ENCODE assay signal across 8 mouse cellular contexts in the genomic region with DNA sequence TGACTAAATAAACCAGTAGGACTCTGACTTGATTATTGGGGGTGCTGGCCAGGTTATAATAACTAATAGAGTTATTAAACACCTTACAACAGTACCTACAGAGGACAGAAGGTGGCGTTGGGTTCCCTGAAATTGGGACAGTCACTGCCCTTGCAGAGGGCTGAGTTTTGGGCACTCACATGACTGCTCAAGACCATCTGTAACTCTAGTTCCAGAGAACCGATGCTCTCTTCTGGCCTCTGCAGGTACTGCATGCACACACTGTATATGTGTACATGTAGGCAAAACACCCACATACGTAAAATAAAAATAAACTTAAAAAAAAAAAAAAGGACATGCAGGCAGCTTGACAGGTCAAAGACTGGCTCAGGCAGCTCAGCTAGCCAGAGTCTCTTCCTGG. TPM values are rescaled to one million over a fixed set of nuclear protein-coding genes. Genes with fewer than 3 reads are reported as not detected.
DNase-seq lines count a peak whose midpoint lies in the region; ATAC-seq and TF ChIP-seq lines count a peak whose summit lies in the region.

No protein-coding gene starts in this region.

- no peaks in the 10 kb centered on the region for H3K27me3 ChIP-seq in hindbrain, postnatal 0 days (ENCODE audit: insufficient read depth, low read length)
- no peaks in the 10 kb centered on the region for H3K27me3 ChIP-seq in hindbrain, embryonic 12.5 days
- H3K27me3 ChIP-seq in ES-Bruce4 (ENCODE audit: control insufficient read depth, insufficient read depth, low read length, poor library complexity, severe bottlenecking), result no peaks in the 10 kb centered on the region
- H3K27me3 ChIP-seq in liver, embryonic 16.5 days (ENCODE audit: control insufficient read depth, insufficient read depth, low read depth, low read length), result no peaks in the 10 kb centered on the region
- no peaks in the 10 kb centered on the region for H3K27me3 ChIP-seq in splenic B cell, adult 2 months (ENCODE audit: control insufficient read depth, insufficient read depth, low read length, poor library complexity, severe bottlenecking)
- H3K27me3 ChIP-seq in forebrain, embryonic 13.5 days, result no peaks in the 10 kb centered on the region

- WGBS in hindbrain, postnatal 0 days, result 85% methylated on average over 3 of the region's 3 CpGs
- 75% methylated on average over 3 of the region's 3 CpGs for whole genome bisulfite sequencing in hindbrain, embryonic 12.5 days
- WGBS in liver, embryonic 16.5 days (ENCODE audit: insufficient replicate concordance), result 55% methylated on average over 3 of the region's 3 CpGs
- WGBS in forebrain, embryonic 13.5 days, result 76% methylated on average over 3 of the region's 3 CpGs

- peak; percentile 67; the same call in 1 of the 2 replicates for ATAC-seq in hindbrain, postnatal 0 days
- ATAC-seq in hindbrain, embryonic 12.5 days (ENCODE audit: low FRiP score), result no peak
- ATAC-seq in liver, embryonic 16.5 days (ENCODE audit: low read depth), result 0 out of 2 replicates have a peak, but pooled peaks have one; percentile 27
- ATAC-seq in forebrain, embryonic 13.5 days, result no peak

- no peak overlapping the region for H3K9ac ChIP-seq in hindbrain, postnatal 0 days (replicated peaks; ENCODE audit: low read length)
- H3K9ac ChIP-seq in hindbrain, embryonic 12.5 days, result no peak overlapping the region
- no peak overlapping the region for H3K9ac ChIP-seq in ES-Bruce4 (ENCODE audit: low read depth, poor library complexity, severe bottlenecking)
- H3K9ac ChIP-seq in liver, embryonic 16.5 days (ENCODE audit: low read depth, low read length), result no peak overlapping the region
- H3K9ac ChIP-seq in forebrain, embryonic 13.5 days, result no peak overlapping the region

- no peak overlapping the region for H3K4me2 ChIP-seq in hindbrain, postnatal 0 days (ENCODE audit: low read depth, low read length)
- no peak overlapping the region for H3K4me2 ChIP-seq in hindbrain, embryonic 12.5 days (replicated peaks)
- no peak overlapping the region for H3K4me2 ChIP-seq in liver, embryonic 16.5 days (ENCODE audit: low read depth, low read length)
- no peak overlapping the region for H3K4me2 ChIP-seq in forebrain, embryonic 13.5 days

- peak; percentile 58 for TF ChIP-seq CTCF in hindbrain, postnatal 0 days (IDR thresholded peaks at IDR 0.05; ENCODE audit: low read depth)
- peak; percentile 43 for TF ChIP-seq CTCF in ES-Bruce4 (IDR thresholded peaks at IDR 0.05; ENCODE audit: low read depth, low read length)
- TF ChIP-seq CTCF in cortical plate, adult 2 months (IDR thresholded peaks at IDR 0.05; ENCODE audit: extremely low read depth, insufficient read depth, low read length), result peak; percentile 11; the same call in 1 of the 2 replicates

- TF ChIP-seq EP300 in ES-Bruce4 (IDR thresholded peaks at IDR 0.05; ENCODE audit: insufficient read depth, low read depth, low read length), result no peak

- H3K27ac ChIP-seq in hindbrain, postnatal 0 days, result no peak overlapping the region
- H3K27ac ChIP-seq in hindbrain, embryonic 12.5 days, result no peak overlapping the region
- H3K27ac ChIP-seq in ES-Bruce4 (ENCODE audit: insufficient read depth, low read length), result no peak overlapping the region
- H3K27ac ChIP-seq in cortical plate, adult 2 months (ENCODE audit: insufficient read depth, low read length), result no peak overlapping the region
- H3K27ac ChIP-seq in liver, embryonic 16.5 days (ENCODE audit: low read length), result no peak overlapping the region
- no peak overlapping the region for H3K27ac ChIP-seq in forebrain, embryonic 13.5 days

- no peak for TF ChIP-seq POLR2A in ES-Bruce4 (IDR thresholded peaks at IDR 0.05; ENCODE audit: insufficient read depth, low read length)
- no peak for TF ChIP-seq POLR2A in cortical plate, adult 2 months (IDR thresholded peaks at IDR 0.05; ENCODE audit: extremely low read depth, insufficient read depth, low read length)

- no peaks in the 10 kb centered on the region for H3K4me1 ChIP-seq in hindbrain, postnatal 0 days (ENCODE audit: insufficient read depth, low read length)
- no peaks in the 10 kb centered on the region for H3K4me1 ChIP-seq in hindbrain, embryonic 12.5 days
- H3K4me1 ChIP-seq in ES-Bruce4 (ENCODE audit: control insufficient read depth, insufficient read depth, low read length), result no peaks in the 10 kb centered on the region
- no peaks in the 10 kb centered on the region for H3K4me1 ChIP-seq in cortical plate, adult 2 months (ENCODE audit: control insufficient read depth, insufficient read depth, low read length)
- H3K4me1 ChIP-seq in liver, embryonic 16.5 days (ENCODE audit: control insufficient read depth, low read depth, low read length), result no peaks in the 10 kb centered on the region
- no peaks in the 10 kb centered on the region for H3K4me1 ChIP-seq in forebrain, embryonic 13.5 days

- H3K36me3 ChIP-seq in hindbrain, postnatal 0 days (ENCODE audit: insufficient read depth, low read length), result no peaks in the 10 kb centered on the region
- H3K36me3 ChIP-seq in hindbrain, embryonic 12.5 days, result no peaks in the 10 kb centered on the region
- no peaks in the 10 kb centered on the region for H3K36me3 ChIP-seq in ES-Bruce4 (ENCODE audit: control insufficient read depth, insufficient read depth, low read length, poor library complexity, severe bottlenecking)
- H3K36me3 ChIP-seq in liver, embryonic 16.5 days (ENCODE audit: control insufficient read depth, insufficient read depth), result no peaks in the 10 kb centered on the region
- no peaks in the 10 kb centered on the region for H3K36me3 ChIP-seq in splenic B cell, adult 2 months (ENCODE audit: control insufficient read depth, insufficient read depth, low read length, poor library complexity, severe bottlenecking)
- no peaks in the 10 kb centered on the region for H3K36me3 ChIP-seq in forebrain, embryonic 13.5 days (ENCODE audit: poor library complexity, severe bottlenecking)

- peak; percentile 28 for DNase-seq in hindbrain, postnatal 0 days (ENCODE audit: low spot score)
- peak; percentile 75 for DNase-seq in splenic B cell, adult 2 months (ENCODE audit: low read depth, low spot score)
- no peak for DNase-seq in layer of hippocampus, adult 11-12 months (ENCODE audit: low spot score)

- H3K9me3 ChIP-seq in hindbrain, postnatal 0 days (ENCODE audit: low read length), result no peaks in the 10 kb centered on the region
- no peaks in the 10 kb centered on the region for H3K9me3 ChIP-seq in hindbrain, embryonic 12.5 days (replicated peaks)
- H3K9me3 ChIP-seq in ES-Bruce4 (replicated peaks; ENCODE audit: control insufficient read depth, insufficient read depth, low read length, poor library complexity, severe bottlenecking), result peaks cover 4% of the 10 kb centered on the region; the same call in 1 of the 2 replicates
- H3K9me3 ChIP-seq in liver, embryonic 16.5 days (replicated peaks; ENCODE audit: control insufficient read depth, low read length), result no peaks in the 10 kb centered on the region
- 0 out of 2 replicates have a peak, but pooled peaks cover 4% of the 10 kb centered on the region for H3K9me3 ChIP-seq in forebrain, embryonic 13.5 days (replicated peaks)

- H3K4me3 ChIP-seq in hindbrain, postnatal 0 days (ENCODE audit: low read length), result no peak overlapping the region
- no peak overlapping the region for H3K4me3 ChIP-seq in hindbrain, embryonic 12.5 days
- H3K4me3 ChIP-seq in ES-Bruce4 (ENCODE audit: low read depth, low read length), result no peak overlapping the region
- H3K4me3 ChIP-seq in cortical plate, adult 2 months (ENCODE audit: insufficient read depth, low read length), result no peak overlapping the region
- no peak overlapping the region for H3K4me3 ChIP-seq in liver, embryonic 16.5 days (ENCODE audit: low read depth, low read length)
- no peak overlapping the region for H3K4me3 ChIP-seq in forebrain, embryonic 13.5 days

RNA-seq across cellular contexts. Expression of gene Ppp4r3a, which starts 19.1 kb away (rescaled TPM):
- total RNA-seq in hindbrain, postnatal 0 days (2014; rRNA removed), result 28.9 and 30.4 TPM in 2 replicates
- 15.8 and 16.3 TPM in 2 replicates for polyA plus RNA-seq in hindbrain, postnatal 0 days (2015; fragmentation: Nextera tagmentation; extraction: Ambion mirVana)
- polyA plus RNA-seq in hindbrain, embryonic 12.5 days (2016; fragmentation: Nextera tagmentation; extraction: Ambion mirVana), result 67.6 and 74.7 TPM in 2 replicates
- polyA plus RNA-seq in ES-Bruce4 (2011; ENCODE audit: insufficient read depth, insufficient read length, low read depth, missing spikeins), result 125 and 144 TPM in 2 replicates
- 28.6 and 32.3 TPM in 2 replicates for polyA plus RNA-seq in cortical plate, adult 2 months (2012; rRNA removed)
- 14.8 and 15.0 TPM in 2 replicates for polyA plus RNA-seq in liver, embryonic 16.5 days (2015; fragmentation: Nextera tagmentation; extraction: Ambion mirVana)
- polyA plus RNA-seq in forebrain, embryonic 13.5 days (2015; fragmentation: Nextera tagmentation; extraction: Ambion mirVana), result 36.9 and 40.0 TPM in 2 replicates

Comparison
In these comparisons a context has a peak if more than half of its experiments do, and no peak if none do; other contexts are left out.
1. ATAC-seq: peak in hindbrain, postnatal 0 days (single experiment) and liver, embryonic 16.5 days (single experiment); none in hindbrain, embryonic 12.5 days (single experiment) and forebrain, embryonic 13.5 days (single experiment).
2. Peak in every context shown above with its lines, with median percentiles within 50 percentile points of each other: CTCF ChIP-seq.